Mouse (Mus musculus) limb, embryonic 12.5 days (tissue): ENCODE results near the gene Six5. TPM values are rescaled to one million over a fixed set of nuclear protein-coding genes. Genes with fewer than 3 reads are reported as not detected.
A peak's percentile ranks its signal among the peaks of the same experiment; 100 is the strongest.
"Not testable (repeated sequence)": the region's sequence is repeated elsewhere in the genome, so short reads cannot be mapped to it uniquely, and the experiment has no call there.

Experiments
- ATAC-seq: fragments of 200-750 bp; cut with Nextera tagmentation; 2 replicates; pipeline ENCODE4 v1.8.0; 2017; ENCODE audit warnings: low read depth, moderate TSS enrichment; ENCODE audit not compliant: insufficient number of reproducible peaks, insufficient read depth, low FRiP score, low TSS enrichment
- H3K27ac ChIP-seq: fragments of 300-500 bp; sonication (generic); 2 replicates; pipeline ENCODE4 v1.5.1; 2016; ENCODE audit warnings: mild to moderate bottlenecking, moderate library complexity
- H3K27me3 ChIP-seq: fragments of 300-500 bp; sonication (generic); 2 replicates; pipeline ENCODE4 v1.6.1; 2016; ENCODE audit warnings: mild to moderate bottlenecking, moderate library complexity
- H3K36me3 ChIP-seq: fragments of 300-500 bp; sonication (generic); 2 replicates; pipeline ENCODE4 v1.6.1; 2016; ENCODE audit warnings: mild to moderate bottlenecking, moderate library complexity
- H3K4me1 ChIP-seq: fragments of 300-500 bp; sonication (generic); replicated peaks from 2 replicates; pipeline ENCODE4 v1.6.1; 2016
- H3K4me2 ChIP-seq: fragments of 300-500 bp; sonication (generic); 2 replicates; pipeline ENCODE4 v1.6.1; 2016; ENCODE audit warnings: mild to moderate bottlenecking, moderate library complexity
- H3K4me3 ChIP-seq: fragments of 300-500 bp; sonication (generic); replicated peaks from 2 replicates; pipeline ENCODE4 v1.5.1; 2016; ENCODE audit warnings: mild to moderate bottlenecking
- H3K9ac ChIP-seq: fragments of 300-500 bp; sonication (generic); replicated peaks from 2 replicates; pipeline ENCODE4 v1.6.1; 2016; ENCODE audit warnings: mild to moderate bottlenecking, moderate library complexity
- H3K9me3 ChIP-seq: fragments of 300-500 bp; sonication (generic); 2 replicates; pipeline ENCODE4 v1.6.1; 2016; ENCODE audit warnings: mild to moderate bottlenecking, moderate library complexity
- WGBS: fragments of 180-500 bp; shearing (Covaris S2); methylation state at CpG from one replicate; pipeline ENCODE4 v1.1.7; 2016; 5-methylcytosine and 5-hydroxymethylcytosine counted together
- polyA plus RNA-seq: library from polyadenylated mRNA; unstranded; fragments of >200 nt; fragmentation: Nextera tagmentation; extraction: Ambion mirVana; gene quantifications from 2 replicates; pipeline ENCODE4 v1.2.1, GENCODE M21; 2016

The Six5 gene
- polyA plus RNA-seq, 1 experiment from 2014 or later = 11.2 TPM

DNA sequence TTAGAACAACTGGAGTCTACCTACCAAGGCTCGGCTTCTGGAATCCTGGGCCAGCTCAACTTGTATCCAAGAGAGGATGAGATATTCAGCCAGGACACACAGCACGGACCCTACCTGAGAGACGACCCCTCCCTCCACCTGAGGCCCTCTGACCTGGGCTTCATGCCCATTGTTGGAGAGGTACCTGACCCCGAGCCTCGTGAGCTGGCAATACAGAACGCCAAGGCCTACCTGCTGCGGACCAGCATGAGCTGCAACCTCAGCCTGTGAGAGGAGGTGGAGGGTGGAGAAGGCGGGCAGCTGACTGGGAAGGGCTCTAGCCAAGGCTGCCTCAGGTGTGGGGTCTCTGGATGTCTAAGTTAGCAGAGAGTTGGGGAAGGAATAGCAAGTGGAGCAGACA is 39.3 kb upstream of the Six5 start:
- H3K9me3 ChIP-seq = no peaks in the 10 kb centered on the region
- H3K27ac ChIP-seq = no peak overlapping the region
- H3K4me3 ChIP-seq = no peak overlapping the region
- no peak overlapping the region for H3K4me2 ChIP-seq
- ATAC-seq = no peak
- H3K9ac ChIP-seq = no peak overlapping the region
- 93% methylated on average over 8 of the region's 8 CpGs for WGBS
- H3K4me1 ChIP-seq = peaks cover 11% of the 10 kb centered on the region
- H3K27me3 ChIP-seq = no peaks in the 10 kb centered on the region
- peaks cover 47% of the 10 kb centered on the region for H3K36me3 ChIP-seq

DNA sequence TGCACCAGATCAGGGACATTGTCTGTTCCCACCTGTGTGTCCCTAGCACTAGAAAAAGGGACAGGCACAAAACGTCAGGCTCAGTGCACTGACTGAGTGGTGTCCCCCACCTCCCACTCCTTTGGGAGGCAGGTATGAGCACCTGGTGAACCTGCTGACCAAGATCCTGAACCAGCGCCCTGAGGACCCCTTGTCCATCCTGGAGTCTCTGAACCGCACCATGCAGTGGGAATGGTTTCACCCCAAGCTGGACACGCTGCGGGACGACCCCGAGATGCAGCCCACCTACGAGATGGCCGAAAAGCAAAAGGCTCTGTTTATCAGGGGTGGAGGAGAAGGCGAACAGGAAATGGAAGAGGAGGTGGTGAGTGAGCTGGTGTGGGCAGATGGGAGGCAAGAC is 37.0 kb upstream of the Six5 start:
- no peak for ATAC-seq
- no peak overlapping the region for H3K4me3 ChIP-seq
- peaks cover 24% of the 10 kb centered on the region for H3K36me3 ChIP-seq
- peaks cover 11% of the 10 kb centered on the region for H3K4me1 ChIP-seq
- WGBS = 90% methylated on average over 10 of the region's 10 CpGs
- H3K9me3 ChIP-seq = no peaks in the 10 kb centered on the region
- no peak overlapping the region for H3K4me2 ChIP-seq
- H3K27me3 ChIP-seq = no peaks in the 10 kb centered on the region
- H3K27ac ChIP-seq = no peak overlapping the region
- no peak overlapping the region for H3K9ac ChIP-seq

- H3K4me3 ChIP-seq = peak overlapping the region; percentile 23
- 0 out of 2 replicates have a peak, but pooled peaks cover 7% of the 10 kb centered on the region for H3K9me3 ChIP-seq
- no peaks in the 10 kb centered on the region for H3K4me1 ChIP-seq
- WGBS = 56% methylated on average over 13 of the region's 13 CpGs
- 0 out of 2 replicates have a peak, but pooled peaks have one; percentile 54 for ATAC-seq
- H3K4me2 ChIP-seq = peak overlapping the region; percentile 34
- no peaks in the 10 kb centered on the region for H3K36me3 ChIP-seq
- H3K27ac ChIP-seq = no peak overlapping the region
- H3K27me3 ChIP-seq = peaks cover 53% of the 10 kb centered on the region
- 0 out of 2 replicates have a peak overlapping the region, but pooled peaks have one; percentile 27 for H3K9ac ChIP-seq
Measured at GRCm38 (mm10) chr7:19065896-19066295, 28.5 kb upstream of the Six5 start.

DNA sequence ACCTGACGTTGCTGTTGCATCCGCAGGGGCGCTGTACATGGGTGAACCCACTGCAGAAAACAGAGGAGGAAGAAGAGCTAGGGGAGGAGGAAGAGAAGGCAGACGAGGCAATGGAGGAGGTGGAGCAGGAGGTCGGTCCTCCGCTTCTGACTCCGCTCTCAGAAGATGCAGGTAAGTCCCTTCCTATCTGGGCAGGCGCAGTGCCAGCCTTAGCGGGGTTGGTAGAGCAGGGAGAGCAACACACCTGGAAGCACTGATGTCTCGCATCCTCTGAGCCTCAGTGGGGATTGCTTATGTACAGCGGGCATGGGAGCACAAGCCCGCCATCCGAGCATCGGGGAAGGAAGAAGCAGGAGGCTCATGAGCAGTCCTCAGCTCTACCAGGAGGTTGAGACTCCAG is 27.3 kb upstream of the Six5 start:
- Histone ChIP-seq H3K4me3 (no peak overlapping the region), H3K27me3 (peaks cover 53% of the 10 kb centered on the region), H3K36me3 (no peaks in the 10 kb centered on the region), H3K4me1 (no peaks in the 10 kb centered on the region), H3K9me3 (0 out of 2 replicates have a peak, but pooled peaks cover 7% of the 10 kb centered on the region), H3K27ac (no peak overlapping the region), H3K4me2 (no peak overlapping the region), H3K9ac (no peak overlapping the region)
- no peak for ATAC-seq
- 33% methylated on average over 14 of the region's 14 CpGs for WGBS

DNA sequence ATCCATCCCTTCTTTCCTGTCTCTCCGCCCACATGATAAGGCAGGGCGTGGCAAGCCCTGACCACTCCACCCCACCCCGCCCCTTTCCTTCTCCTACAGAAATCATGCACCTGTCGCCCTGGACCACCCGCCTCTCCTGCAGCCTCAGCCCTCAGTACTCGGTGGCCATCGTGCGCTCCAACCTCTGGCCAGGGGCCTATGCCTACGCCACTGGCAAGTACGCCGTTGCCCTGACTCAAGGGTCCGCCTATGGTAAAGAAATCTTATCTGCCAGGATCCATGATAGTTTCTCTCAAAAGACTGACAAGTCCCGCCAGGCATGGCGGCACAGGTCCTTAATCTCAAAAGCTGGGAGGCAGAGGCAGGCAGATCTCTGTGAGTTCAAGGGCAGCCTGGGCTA is 26.5 kb upstream of the Six5 start:
- WGBS = 66% methylated on average over 10 of the region's 14 CpGs

GRCm38 (mm10) chr7:19068707-19069106 is 25.7 kb upstream of the Six5 start:
- 5% methylated on average over 2 of the region's 2 CpGs for WGBS
- Histone ChIP-seq H3K4me1 (no peaks in the 10 kb centered on the region), H3K27me3 (peaks cover 46% of the 10 kb centered on the region), H3K27ac (no peak overlapping the region), H3K36me3 (no peaks in the 10 kb centered on the region), H3K9ac (no peak overlapping the region), H3K9me3 (0 out of 2 replicates have a peak, but pooled peaks cover 7% of the 10 kb centered on the region), H3K4me3 (no peak overlapping the region), H3K4me2 (no peak overlapping the region)
- no peak for ATAC-seq

More for the DNA sequence above, 26.5 kb upstream of the Six5 start:
- Histone ChIP-seq H3K27me3 (peaks cover 52% of the 10 kb centered on the region), H3K36me3 (no peaks in the 10 kb centered on the region), H3K9me3 (0 out of 2 replicates have a peak, but pooled peaks cover 7% of the 10 kb centered on the region), H3K27ac (no peak overlapping the region), H3K4me1 (no peaks in the 10 kb centered on the region), H3K4me3 (no peak overlapping the region), H3K9ac (no peak overlapping the region), H3K4me2 (no peak overlapping the region)
- ATAC-seq = no peak

DNA sequence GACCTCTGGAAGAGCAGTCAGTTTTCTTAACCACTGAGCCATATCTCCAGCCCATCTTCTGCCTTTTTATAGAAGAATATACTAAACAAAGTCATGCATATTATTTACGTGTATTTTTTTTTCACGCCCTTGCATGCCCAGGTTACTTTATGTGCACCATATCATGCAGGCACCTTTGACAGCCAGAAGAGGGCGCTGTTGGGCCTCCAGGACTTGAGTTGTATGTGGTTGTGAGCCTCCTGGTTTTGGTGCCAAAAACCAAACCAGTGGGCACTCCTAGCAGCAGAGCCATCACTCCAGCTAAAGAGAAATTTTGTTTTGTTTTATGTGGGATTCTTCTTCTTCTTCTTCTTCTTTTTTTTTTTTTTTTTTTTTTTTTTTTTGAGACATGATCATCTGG is 24.9 kb upstream of the Six5 start:
- Histone ChIP-seq H3K4me3 (no peak overlapping the region), H3K27me3 (peaks cover 38% of the 10 kb centered on the region), H3K36me3 (no peaks in the 10 kb centered on the region), H3K4me2 (no peak overlapping the region), H3K9me3 (0 out of 2 replicates have a peak, but pooled peaks cover 7% of the 10 kb centered on the region), H3K27ac (no peak overlapping the region), H3K9ac (no peak overlapping the region), H3K4me1 (no peaks in the 10 kb centered on the region)
- no peak for ATAC-seq
- WGBS = 48% methylated on average over 3 of the region's 3 CpGs

DNA sequence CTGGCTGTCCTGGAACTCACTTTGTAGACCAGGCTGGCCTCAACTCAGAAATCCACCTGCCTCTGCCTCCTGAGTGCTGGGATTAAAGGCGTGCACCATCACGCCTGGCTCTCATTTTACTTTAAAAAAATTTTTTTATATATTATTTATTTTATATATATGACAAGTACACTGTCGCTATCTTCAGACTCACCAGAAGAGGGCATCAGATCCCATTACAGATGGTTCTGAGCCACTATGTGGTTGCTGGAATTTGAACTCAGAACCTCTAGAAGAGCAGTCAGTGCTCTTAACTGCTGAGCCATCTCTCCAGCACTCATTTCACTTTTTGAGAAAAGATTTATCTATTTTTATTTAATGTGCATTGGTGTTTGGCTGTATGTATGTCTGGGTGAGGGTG is 23.4 kb upstream of the Six5 start:
- not testable (repeated sequence) for H3K9ac ChIP-seq, ATAC-seq, H3K4me1 ChIP-seq, H3K9me3 ChIP-seq, H3K4me3 ChIP-seq, H3K36me3 ChIP-seq, H3K27ac ChIP-seq, H3K4me2 ChIP-seq
- peaks cover 23% of the 10 kb centered on the region for H3K27me3 ChIP-seq
- WGBS = 62% methylated on average over 3 of the region's 3 CpGs

GRCm38 (mm10) chr7:19073504-19073903 is 20.9 kb upstream of the Six5 start:
- H3K4me3 ChIP-seq = no peak overlapping the region
- peaks cover 9% of the 10 kb centered on the region for H3K36me3 ChIP-seq

DNA sequence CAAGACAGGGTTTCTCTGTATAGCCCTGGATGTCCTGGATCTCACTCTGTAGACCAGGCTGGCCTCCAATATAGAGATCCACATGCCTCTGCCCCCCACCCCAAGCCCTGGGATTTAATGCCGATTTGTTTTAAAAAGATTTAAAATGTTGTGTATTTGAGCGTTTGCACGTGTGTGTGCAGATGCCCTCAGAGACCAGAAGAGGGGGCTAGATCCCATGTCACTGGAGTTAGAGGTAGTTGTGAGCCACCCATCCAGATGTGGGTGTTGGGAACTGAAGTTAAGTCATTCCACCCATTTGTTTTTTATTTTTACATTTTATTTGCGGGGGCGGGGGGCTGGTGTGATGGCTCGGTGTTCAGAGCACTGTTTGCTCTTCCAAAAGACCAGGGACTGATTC is 19.9 kb upstream of the Six5 start:
- Histone ChIP-seq H3K9me3 (no peaks in the 10 kb centered on the region), H3K27me3 (no peaks in the 10 kb centered on the region), H3K4me1 (peaks cover 21% of the 10 kb centered on the region), H3K27ac (no peak overlapping the region), H3K9ac (no peak overlapping the region), H3K4me2 (no peak overlapping the region), H3K36me3 (peaks cover 19% of the 10 kb centered on the region), H3K4me3 (no peak overlapping the region)
- ATAC-seq = no peak
- WGBS = 92% methylated on average over 6 of the region's 6 CpGs

More at GRCm38 (mm10) chr7:19073504-19073903, 20.9 kb upstream of the Six5 start:
- Histone ChIP-seq H3K9ac (no peak overlapping the region), H3K4me2 (no peak overlapping the region), H3K27ac (no peak overlapping the region), H3K27me3 (no peaks in the 10 kb centered on the region), H3K9me3 (no peaks in the 10 kb centered on the region), H3K4me1 (peaks cover 21% of the 10 kb centered on the region)
- ATAC-seq = no peak
- 78% methylated on average over 9 of the region's 9 CpGs for WGBS

GRCm38 (mm10) chr7:19075231-19075630 is 19.2 kb upstream of the Six5 start:
- peak overlapping the region; percentile 99 for H3K4me3 ChIP-seq
- no peak overlapping the region for H3K9ac ChIP-seq
- H3K27ac ChIP-seq = no peak overlapping the region; the same call in 1 of the 2 replicates
- peaks cover 26% of the 10 kb centered on the region for H3K36me3 ChIP-seq
- peaks cover 21% of the 10 kb centered on the region for H3K4me1 ChIP-seq
- WGBS = 56% methylated on average over 5 of the region's 5 CpGs
- H3K27me3 ChIP-seq = no peaks in the 10 kb centered on the region
- H3K9me3 ChIP-seq = no peaks in the 10 kb centered on the region
- ATAC-seq = no peak
- H3K4me2 ChIP-seq = peak overlapping the region; percentile 91
